Mouse (Mus musculus): ENCODE measurements at regions not wholly inside any gene's neighbourhood (a gene's known extent, or its start where the extent isn't known, plus 50 kb on each side); places are given as distances from the start of the nearest gene placed in this dataset.

DNA sequence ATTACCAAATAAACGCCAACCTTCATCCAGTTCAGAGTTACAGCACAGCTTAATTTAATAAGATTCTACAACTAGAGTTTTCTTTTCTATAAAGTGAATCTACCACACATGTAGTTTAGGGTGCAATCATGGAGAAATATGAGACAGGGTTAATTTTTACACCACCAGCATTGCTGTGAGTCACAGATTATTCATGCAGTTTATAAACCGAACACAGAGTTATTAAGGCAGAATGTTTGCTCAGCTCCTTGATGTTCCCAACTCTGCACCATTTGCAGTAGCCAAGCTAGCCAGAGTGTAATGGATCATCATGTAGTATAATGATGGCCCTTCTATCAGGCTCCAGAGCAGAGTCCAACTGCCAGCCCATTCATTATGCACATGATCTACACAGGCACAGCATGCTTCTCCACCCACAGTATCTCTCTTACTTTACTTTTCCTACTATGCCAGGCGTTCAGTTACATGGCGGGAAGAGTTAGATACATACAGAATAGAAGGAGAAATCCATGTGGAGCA is 281.4 kb upstream of the Gm9747 start:
- TF ChIP-seq MYOD1 (IDR thresholded peaks at IDR 0.05; ENCODE audit: control insufficient read depth, insufficient read length, low read depth): no peak
- no peak for TF ChIP-seq CTCF (IDR thresholded peaks at IDR 0.05; ENCODE audit: control insufficient read depth, insufficient read depth, insufficient read length)
- TF ChIP-seq MYOG (IDR thresholded peaks at IDR 0.05; ENCODE audit: control insufficient read depth, extremely low read depth, insufficient read length): no peak
